Mouse (Mus musculus): ENCODE results near the gene Rgn. TPM values are rescaled to one million over a fixed set of nuclear protein-coding genes. Genes with fewer than 3 reads are reported as not detected.

Rgn gene
- 0.45 and 0.67 TPM in 2 replicates for polyA plus RNA-seq (2015; fragmentation: Nextera tagmentation; extraction: Ambion mirVana)

DNA sequence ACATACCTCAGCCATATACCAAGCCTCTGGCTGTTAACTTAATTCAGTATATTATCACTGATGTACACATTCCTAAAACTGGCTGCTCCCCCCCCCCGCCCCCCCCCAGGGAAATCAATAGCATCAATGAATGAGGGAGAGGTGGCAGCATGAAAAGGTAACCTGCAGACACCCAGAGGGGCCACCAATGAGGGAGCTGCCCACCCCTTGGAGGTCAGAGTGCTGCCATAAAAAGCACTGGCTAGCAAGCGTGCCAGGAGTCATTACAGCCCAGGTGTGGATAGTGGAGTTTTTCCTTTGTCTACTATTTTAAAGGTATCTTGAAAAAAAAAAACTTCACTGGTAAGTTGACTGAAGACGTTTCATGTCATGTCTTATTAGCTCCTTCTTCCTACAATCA, at the start of gene Rgn:
Gene Rgn, plus strand, starts transcription at position 256 of the 400 bp plus-strand sequence.
- 0 out of 2 replicates have a peak within 1 kb of the TSS, but pooled peaks have one; percentile 25 for H3K9ac ChIP-seq
- no peaks in the 10 kb centered on the region for H3K27me3 ChIP-seq
- H3K27ac ChIP-seq (replicated peaks), result no peak within 1 kb of the TSS
- H3K36me3 ChIP-seq, result no peaks in the 10 kb centered on the region
- peak within 1 kb of the TSS; percentile 39 for H3K4me3 ChIP-seq
- H3K9me3 ChIP-seq, result no peaks in the 10 kb centered on the region
- H3K4me1 ChIP-seq (replicated peaks), result no peaks in the 10 kb centered on the region
- H3K4me2 ChIP-seq, result peak within 1 kb of the TSS; percentile 64
- 75% methylated on average over 3 of the region's 3 CpGs for WGBS
- no peak for ATAC-seq (ENCODE audit: low FRiP score, low read depth)

DNA sequence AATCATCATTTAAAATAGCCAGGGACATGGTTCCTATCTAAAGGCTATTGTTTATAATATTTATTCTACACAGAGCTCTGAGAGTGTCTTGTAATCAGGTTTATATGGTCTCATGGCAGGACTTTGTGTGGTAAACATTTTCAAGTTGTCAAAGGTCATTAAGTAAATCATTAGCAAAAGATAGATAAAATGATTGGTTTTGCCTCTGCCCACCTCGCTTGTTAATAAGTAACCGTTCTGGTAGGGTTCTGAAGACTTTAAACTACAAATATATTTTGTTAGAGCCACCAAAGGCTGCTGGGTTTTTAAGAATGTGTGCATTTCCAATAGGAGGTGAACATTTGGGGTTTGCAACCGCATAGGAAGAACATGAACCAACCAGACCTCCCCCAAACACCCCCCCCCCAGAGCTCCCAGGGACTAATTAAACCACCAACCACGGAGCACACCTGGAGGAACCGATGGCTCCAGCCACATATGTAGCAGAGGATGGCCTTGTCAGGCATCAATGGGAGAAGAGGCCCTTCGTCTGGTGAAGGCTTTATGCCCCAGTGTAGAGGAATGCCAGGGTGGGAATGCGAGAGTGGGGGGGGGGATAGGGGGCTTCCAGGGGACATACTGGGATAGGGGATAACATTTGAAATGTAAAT, 29.2 kb upstream of the Rgn start:
- H3K9ac ChIP-seq, result no peak overlapping the region
- no peak overlapping the region for H3K4me3 ChIP-seq
- no peaks in the 10 kb centered on the region for H3K9me3 ChIP-seq
- no peaks in the 10 kb centered on the region for H3K4me1 ChIP-seq (replicated peaks)
- 90% methylated on average over 7 of the region's 7 CpGs for WGBS
- no peak overlapping the region for H3K4me2 ChIP-seq
- no peak for ATAC-seq (ENCODE audit: low FRiP score, low read depth)
- no peaks in the 10 kb centered on the region for H3K27me3 ChIP-seq
- H3K27ac ChIP-seq (replicated peaks), result no peak overlapping the region
- H3K36me3 ChIP-seq, result peaks cover 6% of the 10 kb centered on the region; the same call in 1 of the 2 replicates

DNA sequence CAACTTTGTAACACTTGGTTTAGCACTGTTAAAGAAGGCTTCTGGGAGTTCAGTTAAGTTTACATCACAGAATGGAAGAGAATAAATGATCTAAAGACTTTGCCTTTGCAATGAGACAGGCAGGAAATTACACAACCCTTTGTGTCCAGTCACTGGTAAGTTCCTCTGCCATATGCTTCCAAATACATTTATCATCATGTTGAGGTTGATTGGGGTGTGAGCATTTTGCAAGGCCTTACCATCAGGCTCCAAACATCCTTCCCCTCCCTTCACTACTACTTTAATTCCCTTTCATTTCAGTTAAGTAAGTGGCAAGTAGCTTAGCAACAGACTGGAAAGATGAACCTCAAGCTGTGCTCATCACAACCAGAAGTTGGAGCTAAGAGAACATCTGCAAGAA, 28.0 kb upstream of the Rgn start:
- Histone ChIP-seq H3K9ac (no peak overlapping the region), H3K36me3 (peaks cover 6% of the 10 kb centered on the region; the same call in 1 of the 2 replicates), H3K4me2 (no peak overlapping the region), H3K4me3 (no peak overlapping the region), H3K4me1 (replicated peaks) (no peaks in the 10 kb centered on the region), H3K27me3 (no peaks in the 10 kb centered on the region), H3K27ac (replicated peaks) (no peak overlapping the region), H3K9me3 (no peaks in the 10 kb centered on the region)
- no peak for ATAC-seq (ENCODE audit: low FRiP score, low read depth)

DNA sequence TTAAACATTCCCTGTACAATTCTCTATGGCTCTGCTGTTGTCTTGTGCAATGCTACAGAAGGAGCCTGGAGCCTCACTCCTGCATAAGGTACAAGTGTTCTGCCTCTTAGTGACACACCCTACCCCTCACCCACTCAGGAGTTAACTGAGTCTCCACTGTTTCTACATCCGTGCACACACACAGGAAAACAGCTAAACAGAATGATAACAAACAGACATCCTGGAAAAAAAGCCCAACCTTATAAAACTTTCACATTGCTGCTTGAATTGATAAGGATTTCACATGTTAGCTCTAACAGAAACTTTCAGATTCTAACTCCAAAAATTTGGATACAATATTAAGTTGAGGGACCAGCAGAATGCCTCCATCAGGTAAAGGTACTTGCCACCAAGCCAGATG, 17.0 kb upstream of the Rgn start:
- no peaks in the 10 kb centered on the region for H3K4me1 ChIP-seq (replicated peaks)
- no peaks in the 10 kb centered on the region for H3K9me3 ChIP-seq
- no peak for ATAC-seq (ENCODE audit: low FRiP score, low read depth)
- H3K27me3 ChIP-seq, result no peaks in the 10 kb centered on the region
- H3K9ac ChIP-seq, result no peak overlapping the region
- H3K27ac ChIP-seq (replicated peaks), result no peak overlapping the region
- no peak overlapping the region for H3K4me3 ChIP-seq
- 48% methylated on average over 1 of the region's 1 CpGs for WGBS
- H3K36me3 ChIP-seq, result no peaks in the 10 kb centered on the region
- H3K4me2 ChIP-seq, result no peak overlapping the region

DNA sequence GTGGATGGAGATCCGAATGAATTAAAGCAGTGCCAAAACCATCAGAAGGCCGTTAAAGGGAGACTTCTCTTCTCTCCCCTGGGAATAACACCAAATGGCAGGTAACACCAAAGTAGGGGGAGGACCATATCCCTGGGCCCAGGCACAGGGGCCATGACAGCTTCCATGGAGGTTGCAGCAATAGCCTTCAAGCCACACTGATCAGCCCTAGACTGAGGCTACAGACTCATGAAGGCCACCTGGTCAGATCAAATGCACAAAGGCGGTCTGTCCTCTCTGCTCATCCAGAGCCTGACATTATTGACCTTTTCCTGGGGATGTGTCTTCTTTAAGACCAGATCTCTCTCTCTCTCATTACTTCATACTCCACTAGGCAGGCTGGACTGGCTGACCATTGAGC, 5.7 kb upstream of the Rgn start:
- 86% methylated on average over 3 of the region's 3 CpGs for WGBS

DNA sequence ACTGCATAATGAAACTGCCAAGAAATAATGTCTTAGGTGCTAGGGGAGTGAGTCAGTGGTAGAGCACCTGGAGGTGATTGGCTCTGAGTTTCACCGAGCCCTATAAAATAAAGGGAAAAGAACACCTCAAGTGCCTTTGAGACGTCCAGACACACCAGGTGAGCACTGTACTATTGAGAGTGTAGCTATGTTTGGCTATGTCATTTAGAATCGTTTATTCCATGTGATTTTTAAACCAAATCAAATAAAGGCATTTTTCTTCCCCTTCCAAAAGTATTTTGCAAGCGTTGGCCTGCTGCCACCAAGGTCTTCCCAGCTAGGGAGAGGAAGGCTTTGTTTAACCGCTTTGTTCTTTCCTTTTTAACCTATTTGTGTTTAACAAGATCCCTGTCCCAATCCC, 2.0 kb upstream of the Rgn start:
- Histone ChIP-seq H3K4me3 (peak overlapping the region; percentile 39), H3K36me3 (no peaks in the 10 kb centered on the region), H3K27ac (replicated peaks) (no peak overlapping the region), H3K4me2 (peak overlapping the region; percentile 64), H3K27me3 (no peaks in the 10 kb centered on the region), H3K4me1 (replicated peaks) (no peaks in the 10 kb centered on the region), H3K9ac (no peak overlapping the region; the same call in 1 of the 2 replicates), H3K9me3 (no peaks in the 10 kb centered on the region)
- 55% methylated on average over 5 of the region's 5 CpGs for WGBS
- no peak for ATAC-seq (ENCODE audit: low FRiP score, low read depth)

More for the DNA sequence above, 5.7 kb upstream of the Rgn start:
- Histone ChIP-seq H3K4me1 (replicated peaks) (no peaks in the 10 kb centered on the region), H3K4me3 (no peak overlapping the region), H3K27me3 (no peaks in the 10 kb centered on the region), H3K4me2 (no peak overlapping the region), H3K9me3 (no peaks in the 10 kb centered on the region), H3K9ac (no peak overlapping the region), H3K36me3 (no peaks in the 10 kb centered on the region), H3K27ac (replicated peaks) (no peak overlapping the region)
- no peak for ATAC-seq (ENCODE audit: low FRiP score, low read depth)

DNA sequence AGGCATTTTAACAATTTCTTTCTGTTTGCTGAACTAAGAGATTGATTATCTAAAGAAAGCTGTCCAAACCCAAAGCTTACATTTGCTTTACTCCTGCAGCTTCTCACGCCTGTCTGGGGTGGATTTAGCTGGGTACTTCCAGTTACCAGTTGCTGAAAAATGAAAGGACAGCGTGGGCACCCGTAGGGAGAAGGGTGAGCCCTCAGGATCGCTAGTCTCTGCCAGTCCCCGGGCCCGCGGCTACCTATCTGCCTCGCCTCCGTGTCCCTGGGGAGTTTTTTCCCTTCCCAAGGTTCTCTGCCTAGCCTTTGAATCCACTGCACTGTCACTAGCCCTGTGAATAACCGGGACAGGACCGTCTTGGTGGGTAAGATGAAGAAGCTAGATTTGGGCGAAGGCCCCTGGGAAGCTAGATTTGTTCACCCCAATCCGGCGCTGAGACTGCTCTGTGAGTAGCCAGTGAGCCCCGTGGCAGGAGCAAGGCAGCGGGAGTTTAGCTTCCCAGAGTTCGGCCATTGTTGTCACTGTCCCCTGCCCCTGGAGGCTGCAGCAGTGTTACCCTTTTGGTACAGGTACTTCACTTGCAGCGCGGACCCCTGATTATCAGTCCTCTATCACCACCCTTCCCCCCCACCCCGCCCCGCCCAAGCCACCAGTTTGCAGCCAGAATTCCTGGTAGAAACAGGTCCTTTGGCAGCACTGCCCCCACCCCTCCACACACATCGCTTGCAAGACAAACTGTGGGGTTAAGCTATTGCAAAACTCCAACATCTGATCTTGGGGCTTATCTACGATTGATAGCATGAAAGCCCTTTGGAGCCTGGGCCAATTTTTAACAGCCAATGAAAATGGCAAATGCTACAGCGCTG, 1.3 kb upstream of the Rgn start:
- WGBS, result 24% methylated on average over 24 of the region's 24 CpGs
- H3K27ac ChIP-seq (replicated peaks), result no peak overlapping the region
- no peaks in the 10 kb centered on the region for H3K27me3 ChIP-seq

DNA sequence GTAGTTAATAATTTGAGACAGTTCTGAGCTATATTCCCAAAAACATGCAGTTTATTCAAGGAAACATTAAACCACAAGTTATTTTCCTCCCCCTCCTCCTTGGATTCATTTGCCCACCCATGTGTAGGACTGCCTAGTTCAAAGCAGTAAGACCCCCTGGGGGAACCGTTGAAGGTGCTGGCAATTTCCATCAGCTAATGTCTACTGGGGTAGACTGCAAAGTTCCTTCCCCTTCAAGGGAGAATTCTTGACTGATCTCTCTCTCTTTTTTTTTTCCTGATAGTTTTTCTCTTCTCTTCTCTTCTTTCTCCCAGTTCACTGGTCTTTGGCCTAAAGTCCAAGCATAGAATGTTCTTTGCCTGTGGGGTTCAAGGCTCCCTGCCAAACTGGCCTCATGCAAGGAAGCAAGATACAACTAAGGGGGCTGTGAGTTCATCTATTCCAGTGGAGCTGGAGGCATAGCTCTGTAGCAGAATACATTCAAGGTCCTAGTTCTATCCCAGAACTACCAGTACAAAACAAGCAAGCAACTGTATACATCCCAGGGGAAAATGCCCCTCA, 627 bp upstream of the Rgn start:
- H3K4me1 ChIP-seq (replicated peaks), result no peaks in the 10 kb centered on the region
- no peak overlapping the region for H3K27ac ChIP-seq (replicated peaks)
- ATAC-seq (ENCODE audit: low FRiP score, low read depth), result no peak
- H3K9ac ChIP-seq, result no peak overlapping the region
- no peaks in the 10 kb centered on the region for H3K36me3 ChIP-seq
- peak overlapping the region; percentile 64 for H3K4me2 ChIP-seq
- H3K27me3 ChIP-seq, result no peaks in the 10 kb centered on the region
- whole genome bisulfite sequencing, result 43% methylated on average over 1 of the region's 1 CpGs
- H3K9me3 ChIP-seq, result no peaks in the 10 kb centered on the region
- peak overlapping the region; percentile 39; the same call in 1 of the 2 replicates for H3K4me3 ChIP-seq

More for the DNA sequence above, 1.3 kb upstream of the Rgn start:
- Histone ChIP-seq H3K36me3 (no peaks in the 10 kb centered on the region), H3K9ac (peak overlapping the region; percentile 25; the same call in 1 of the 2 replicates), H3K4me3 (peak overlapping the region; percentile 39), H3K4me1 (replicated peaks) (no peaks in the 10 kb centered on the region), H3K4me2 (peak overlapping the region; percentile 64), H3K9me3 (no peaks in the 10 kb centered on the region)
- peak; percentile 69; the same call in 1 of the 2 replicates for ATAC-seq (ENCODE audit: low FRiP score, low read depth)

DNA sequence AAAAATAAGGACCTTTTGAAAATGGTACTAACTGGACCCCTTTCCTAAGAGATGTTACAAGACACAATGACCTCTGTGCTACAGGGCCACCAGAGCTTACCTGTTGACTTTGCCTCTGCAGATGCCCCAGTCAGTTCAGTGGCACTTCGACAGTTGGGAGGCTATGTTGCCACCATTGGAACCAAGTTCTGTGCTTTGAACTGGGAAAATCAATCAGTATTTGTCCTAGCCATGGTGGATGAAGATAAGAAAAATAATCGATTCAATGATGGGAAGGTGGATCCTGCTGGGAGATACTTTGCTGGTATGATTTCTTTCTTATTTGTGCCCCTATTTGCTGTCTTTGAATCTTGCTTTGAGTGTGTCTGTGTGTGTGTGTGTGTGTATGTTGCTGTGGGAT, 2.6 kb downstream of the Rgn start:
- Histone ChIP-seq H3K9ac (no peak overlapping the region), H3K27ac (replicated peaks) (no peak overlapping the region), H3K4me3 (no peak overlapping the region), H3K4me2 (no peak overlapping the region), H3K9me3 (no peaks in the 10 kb centered on the region), H3K36me3 (no peaks in the 10 kb centered on the region), H3K27me3 (no peaks in the 10 kb centered on the region), H3K4me1 (replicated peaks) (no peaks in the 10 kb centered on the region)
- 80% methylated on average over 2 of the region's 2 CpGs for WGBS
- no peak for ATAC-seq (ENCODE audit: low FRiP score, low read depth)

DNA sequence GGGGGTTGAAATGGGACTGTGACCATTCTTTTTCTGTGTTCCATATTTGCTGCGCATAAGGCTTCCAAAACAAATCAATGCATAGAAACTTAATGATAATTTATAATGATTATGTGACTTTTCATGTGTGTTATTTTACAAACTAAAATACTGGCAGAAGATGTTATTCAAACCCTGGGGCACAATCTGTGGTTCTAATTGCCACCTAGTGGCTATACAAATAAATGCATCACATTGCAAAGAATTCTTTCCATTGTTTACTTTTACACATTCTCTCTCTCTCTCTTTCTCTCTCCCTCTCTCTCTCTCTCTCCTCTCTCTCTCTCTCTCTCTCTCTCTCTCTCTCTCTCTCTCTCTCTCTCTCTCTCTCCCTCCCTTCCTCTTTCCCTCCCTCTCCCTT, 12.3 kb downstream of the Rgn start:
- Histone ChIP-seq H3K4me3 (no peak overlapping the region), H3K27me3 (no peaks in the 10 kb centered on the region), H3K36me3 (no peaks in the 10 kb centered on the region), H3K27ac (replicated peaks) (no peak overlapping the region), H3K4me2 (no peak overlapping the region), H3K9ac (no peak overlapping the region), H3K4me1 (replicated peaks) (no peaks in the 10 kb centered on the region), H3K9me3 (no peaks in the 10 kb centered on the region)
- 29% methylated on average over 1 of the region's 1 CpGs for WGBS
- no peak for ATAC-seq (ENCODE audit: low FRiP score, low read depth)

DNA sequence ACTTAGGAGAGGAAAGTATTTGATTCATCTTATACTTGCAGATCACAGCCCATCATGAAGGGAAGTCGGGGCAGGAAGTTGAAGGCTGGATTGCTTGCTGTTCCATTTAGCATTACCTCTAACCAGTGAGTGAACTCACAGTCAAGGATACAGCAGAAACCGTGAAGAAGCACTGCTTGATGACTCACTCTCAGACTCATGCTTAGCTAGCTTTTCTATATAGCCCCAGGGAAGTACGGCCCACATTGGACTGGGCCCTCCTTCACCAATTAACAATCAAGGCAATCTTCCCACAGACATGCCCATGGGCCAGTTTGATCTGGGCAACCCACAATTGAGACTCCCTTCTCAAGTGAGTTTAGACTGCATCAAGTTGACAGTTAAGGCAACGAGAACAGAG, 14.4 kb downstream of the Rgn start:
- 81% methylated on average over 4 of the region's 4 CpGs for WGBS
- no peaks in the 10 kb centered on the region for H3K27me3 ChIP-seq

DNA sequence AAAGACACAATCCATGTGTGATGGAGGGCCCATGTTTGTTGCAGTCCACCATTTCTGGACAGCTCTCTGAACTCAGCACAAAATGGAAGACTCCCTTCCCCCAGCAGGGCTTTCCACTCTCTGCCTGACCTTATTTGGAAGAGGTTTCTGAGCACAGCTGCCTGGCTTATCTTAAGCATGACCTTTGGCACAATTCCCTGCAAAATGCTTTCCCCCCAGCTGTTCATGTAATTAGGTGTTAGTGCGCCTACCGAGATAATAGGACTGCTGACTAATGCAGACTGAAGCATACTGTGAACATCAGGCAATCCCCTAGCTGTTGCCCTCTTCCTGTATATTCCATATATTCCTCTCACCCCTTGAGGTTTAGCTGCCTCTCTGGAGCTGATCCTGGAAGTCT, 21.4 kb downstream of the Rgn start:
- Histone ChIP-seq H3K27me3 (no peaks in the 10 kb centered on the region), H3K27ac (replicated peaks) (no peak overlapping the region), H3K9ac (no peak overlapping the region), H3K9me3 (no peaks in the 10 kb centered on the region), H3K4me1 (replicated peaks) (no peaks in the 10 kb centered on the region), H3K36me3 (no peaks in the 10 kb centered on the region), H3K4me3 (no peak overlapping the region), H3K4me2 (no peak overlapping the region)
- ATAC-seq (ENCODE audit: low FRiP score, low read depth), result no peak
- WGBS, result 39% methylated on average over 2 of the region's 2 CpGs

More for the DNA sequence above, 14.4 kb downstream of the Rgn start:
- Histone ChIP-seq H3K4me2 (no peak overlapping the region), H3K9me3 (no peaks in the 10 kb centered on the region), H3K9ac (no peak overlapping the region), H3K4me1 (replicated peaks) (no peaks in the 10 kb centered on the region), H3K27ac (replicated peaks) (no peak overlapping the region), H3K4me3 (no peak overlapping the region), H3K36me3 (no peaks in the 10 kb centered on the region)
- ATAC-seq (ENCODE audit: low FRiP score, low read depth), result no peak
